Mouse (Mus musculus): ENCODE results near the gene Cyp4v3.

DNA sequence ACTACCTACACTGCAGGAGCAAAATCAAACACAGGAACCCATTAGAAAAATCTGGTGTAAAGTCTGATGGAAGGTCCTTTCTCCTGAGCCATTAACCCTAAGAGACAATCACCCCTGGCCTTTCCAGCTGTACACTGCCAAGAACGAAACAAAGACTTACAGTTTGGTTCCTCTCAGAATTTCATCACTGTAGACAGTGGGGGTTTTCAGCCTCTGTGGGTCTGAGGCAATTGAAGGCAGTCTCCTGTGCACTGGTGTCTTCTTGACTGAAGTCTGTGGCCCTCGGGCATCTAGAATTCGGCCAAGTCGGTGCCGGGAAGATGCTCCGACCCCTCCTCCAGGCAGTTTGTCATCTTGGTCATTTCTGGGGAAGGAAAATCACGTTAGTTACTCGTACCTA is 11.3 kb upstream of the Cyp4v3 start:
- TF ChIP-seq CTCF (IDR thresholded peaks at IDR 0.05; ENCODE audit: borderline replicate concordance, insufficient read depth, low read length) (no peak), POLR2A (IDR thresholded peaks at IDR 0.05; ENCODE audit: low read depth, low read length) (no peak)
